ENCODE assay signal across 21 mouse cellular contexts in genomic region chr19:11415581-11415980, GRCm38 (mm10). TPM values are rescaled to one million over a fixed set of nuclear protein-coding genes. Genes with fewer than 3 reads are reported as not detected.
A peak's percentile ranks its signal among the peaks of the same experiment; 100 is the strongest.
DNase-seq lines count a peak whose midpoint lies in the region; ATAC-seq and TF ChIP-seq lines count a peak whose summit lies in the region.
"Had no signal": no experiment of that assay in that cellular context is flagged by ENCODE, and none has a peak within 500 bp of the region (broad histone marks: within the 10 kb centered on the region; RNA-seq: fewer than 3 reads in every experiment).

No protein-coding gene starts in this region.

- ATAC-seq in lung, embryonic 14.5 days (ENCODE audit: insufficient read depth) = no peak
- peak; percentile 47 for ATAC-seq in lung, postnatal 0 days
- ATAC-seq in intestine, embryonic 15.5 days = no peak
- ATAC-seq: forebrain, embryonic 13.5 days; forebrain, embryonic 15.5 days had no signal

- 46% methylated on average over 3 of the region's 3 CpGs for WGBS in lung, embryonic 14.5 days
- 54% methylated on average over 3 of the region's 3 CpGs for WGBS in lung, adult 2 months
- 38% methylated on average over 3 of the region's 3 CpGs for WGBS in lung, postnatal 0 days
- 56% methylated on average over 3 of the region's 3 CpGs for WGBS in intestine, embryonic 15.5 days

- no peaks in the 10 kb centered on the region for H3K4me1 ChIP-seq in lung, embryonic 14.5 days (ENCODE audit: insufficient read depth)
- H3K4me1 ChIP-seq in lung, adult 2 months (ENCODE audit: control insufficient read depth, insufficient read depth, low read length) = no peaks in the 10 kb centered on the region; the same call in 1 of the 2 replicates
- no peaks in the 10 kb centered on the region for H3K4me1 ChIP-seq in lung, postnatal 0 days (ENCODE audit: insufficient read depth, low read depth, low read length)
- no peaks in the 10 kb centered on the region for H3K4me1 ChIP-seq in intestine, embryonic 15.5 days (replicated peaks)
- H3K4me1 ChIP-seq: embryonic facial prominence, embryonic 10.5 days; embryonic facial prominence, embryonic 12.5 days; forebrain, embryonic 13.5 days; forebrain, embryonic 15.5 days had no signal

- H3K4me2 ChIP-seq in lung, embryonic 14.5 days = no peak overlapping the region
- H3K4me2 ChIP-seq in lung, postnatal 0 days (replicated peaks; ENCODE audit: low read depth, low read length) = no peak overlapping the region
- no peak overlapping the region for H3K4me2 ChIP-seq in intestine, embryonic 15.5 days (replicated peaks)
- H3K4me2 ChIP-seq: embryonic facial prominence, embryonic 12.5 days; forebrain, embryonic 13.5 days; forebrain, embryonic 15.5 days had no signal

- TF ChIP-seq POLR2A in lung, adult 2 months (IDR thresholded peaks at IDR 0.05; ENCODE audit: borderline replicate concordance, extremely low read depth, low read depth, low read length) = no peak

- 0 out of 2 replicates have a peak, but pooled peaks have one; percentile 15 for TF ChIP-seq EP300 in lung, postnatal 0 days (IDR thresholded peaks at IDR 0.05)

- no peak for TF ChIP-seq CTCF in lung, embryonic 14.5 days (IDR thresholded peaks at IDR 0.05; ENCODE audit: low read depth)
- TF ChIP-seq CTCF in lung, adult 2 months (IDR thresholded peaks at IDR 0.05; ENCODE audit: insufficient read depth, low read length) = no peak
- TF ChIP-seq CTCF in lung, postnatal 0 days (IDR thresholded peaks at IDR 0.05) = no peak

- H3K9ac ChIP-seq in lung, embryonic 14.5 days = no peak overlapping the region
- no peak overlapping the region for H3K9ac ChIP-seq in lung, postnatal 0 days (replicated peaks; ENCODE audit: low read depth)
- no peak overlapping the region for H3K9ac ChIP-seq in intestine, embryonic 15.5 days
- H3K9ac ChIP-seq: embryonic facial prominence, embryonic 12.5 days; forebrain, embryonic 13.5 days; forebrain, embryonic 15.5 days had no signal

- H3K9me3 ChIP-seq in lung, embryonic 14.5 days (ENCODE audit: low read depth, low read length) = no peaks in the 10 kb centered on the region
- no peaks in the 10 kb centered on the region for H3K9me3 ChIP-seq in lung, postnatal 0 days (ENCODE audit: low read length)
- no peaks in the 10 kb centered on the region for H3K9me3 ChIP-seq in intestine, embryonic 15.5 days
- H3K9me3 ChIP-seq: embryonic facial prominence, embryonic 10.5 days; embryonic facial prominence, embryonic 12.5 days; forebrain, embryonic 13.5 days; forebrain, embryonic 15.5 days had no signal

- no peaks in the 10 kb centered on the region for H3K36me3 ChIP-seq in lung, embryonic 14.5 days (ENCODE audit: insufficient read depth)
- no peaks in the 10 kb centered on the region for H3K36me3 ChIP-seq in lung, postnatal 0 days (ENCODE audit: insufficient read depth, low read length)
- no peaks in the 10 kb centered on the region for H3K36me3 ChIP-seq in intestine, embryonic 15.5 days
- H3K36me3 ChIP-seq: embryonic facial prominence, embryonic 10.5 days; embryonic facial prominence, embryonic 12.5 days; forebrain, embryonic 15.5 days had no signal

- no peak overlapping the region for H3K4me3 ChIP-seq in lung, embryonic 14.5 days (ENCODE audit: low read depth, low read length)
- H3K4me3 ChIP-seq in lung, adult 2 months (replicated peaks; ENCODE audit: extremely low read depth, low read depth, low read length) = no peak overlapping the region
- no peak overlapping the region for H3K4me3 ChIP-seq in lung, postnatal 0 days (ENCODE audit: low read depth, low read length)
- no peak overlapping the region for H3K4me3 ChIP-seq in intestine, embryonic 15.5 days (replicated peaks)
- H3K4me3 ChIP-seq: embryonic facial prominence, embryonic 10.5 days; embryonic facial prominence, embryonic 12.5 days; forebrain, embryonic 13.5 days; forebrain, embryonic 15.5 days had no signal

- no peaks in the 10 kb centered on the region for H3K27me3 ChIP-seq in lung, embryonic 14.5 days (ENCODE audit: insufficient read depth, low read length)
- H3K27me3 ChIP-seq in lung, postnatal 0 days (replicated peaks; ENCODE audit: insufficient read depth, low read length) = no peaks in the 10 kb centered on the region
- H3K27me3 ChIP-seq in intestine, embryonic 15.5 days (replicated peaks) = no peaks in the 10 kb centered on the region
- H3K27me3 ChIP-seq: embryonic facial prominence, embryonic 12.5 days; forebrain, embryonic 13.5 days; forebrain, embryonic 15.5 days had no signal

- peak; percentile 5 for DNase-seq in lung, embryonic 14.5 days
- no peak for DNase-seq in lung, adult 2 months
- peak; percentile 62 for DNase-seq in lung, postnatal 0 days (ENCODE audit: low spot score)
- no peak for DNase-seq in lung, postnatal 14 days
- peak; percentile 53 for DNase-seq in lung, postnatal 36 days
- DNase-seq: adrenal gland, adult 2 months; adrenal gland, postnatal 10 days; adrenal gland, postnatal 25 days; cerebellum, adult 11-12 months; cerebellum, adult 2 months; cerebellum, adult 9-10 months; cerebellum, postnatal 10 days; cerebellum, postnatal 25 days had no signal

- no peak overlapping the region for H3K27ac ChIP-seq in lung, embryonic 14.5 days (ENCODE audit: low read depth)
- H3K27ac ChIP-seq in lung, postnatal 0 days (ENCODE audit: low read length) = no peak overlapping the region
- H3K27ac ChIP-seq in intestine, embryonic 15.5 days = no peak overlapping the region
- H3K27ac ChIP-seq: embryonic facial prominence, embryonic 10.5 days; embryonic facial prominence, embryonic 12.5 days; forebrain, embryonic 13.5 days; forebrain, embryonic 15.5 days had no signal

RNA-seq across cellular contexts. Expression of gene Ms4a4c, which starts 11.0 kb away (rescaled TPM):
- polyA plus RNA-seq in lung, embryonic 14.5 days (2014; fragmentation: Nextera tagmentation; extraction: Ambion mirVana) = 0.63 and 1.5 TPM in 2 replicates
- polyA plus RNA-seq in lung, adult 2 months (2012; rRNA removed) = 0.62 and 2.9 TPM in 2 replicates
- 1.1 and 1.2 TPM in 2 replicates for polyA plus RNA-seq in lung, postnatal 0 days (2015; fragmentation: Nextera tagmentation; extraction: Ambion mirVana)
- polyA plus RNA-seq in intestine, embryonic 15.5 days (2015; fragmentation: Nextera tagmentation; extraction: Ambion mirVana) = 1.6 and 2.4 TPM in 2 replicates
- polyA plus RNA-seq: C2C12; embryonic facial prominence, embryonic 10.5 days; forebrain, embryonic 11.5 days; forebrain, embryonic 13.5 days had no signal

RNA-seq across cellular contexts. Expression of gene Ms4a4b, which starts 27.8 kb away (rescaled TPM):
- polyA plus RNA-seq in lung, embryonic 14.5 days (2014; fragmentation: Nextera tagmentation; extraction: Ambion mirVana) = 0.18 TPM in 1 of 2 replicates, not detected in the other
- polyA plus RNA-seq in lung, adult 2 months (2012; rRNA removed) = 4.3 and 8.7 TPM in 2 replicates
- polyA plus RNA-seq in lung, postnatal 0 days (2015; fragmentation: Nextera tagmentation; extraction: Ambion mirVana) = 1.7 and 2.4 TPM in 2 replicates
- polyA plus RNA-seq in intestine, embryonic 15.5 days (2015; fragmentation: Nextera tagmentation; extraction: Ambion mirVana) = 0.46 and 0.53 TPM in 2 replicates
- polyA plus RNA-seq: brain, embryonic 14.5 days; C2C12; embryonic facial prominence, embryonic 10.5 days; embryonic facial prominence, embryonic 12.5 days; forebrain, embryonic 11.5 days; forebrain, embryonic 13.5 days; forebrain, embryonic 15.5 days had no signal

RNA-seq across cellular contexts. Expression of gene Ms4a4a, which starts 40.3 kb away (rescaled TPM):
- polyA plus RNA-seq in lung, embryonic 14.5 days (2014; fragmentation: Nextera tagmentation; extraction: Ambion mirVana) = 3.5 and 5.1 TPM in 2 replicates
- polyA plus RNA-seq in lung, adult 2 months (2012; rRNA removed) = 0.44 and 0.99 TPM in 2 replicates
- 5.6 and 6.6 TPM in 2 replicates for polyA plus RNA-seq in lung, postnatal 0 days (2015; fragmentation: Nextera tagmentation; extraction: Ambion mirVana)
- 7.8 and 8.0 TPM in 2 replicates for polyA plus RNA-seq in intestine, embryonic 15.5 days (2015; fragmentation: Nextera tagmentation; extraction: Ambion mirVana)
- polyA plus RNA-seq: C2C12 had no signal

RNA-seq across cellular contexts. Expression of gene Ms4a6c, which starts 53.6 kb away (rescaled TPM):
- polyA plus RNA-seq in lung, embryonic 14.5 days (2014; fragmentation: Nextera tagmentation; extraction: Ambion mirVana) = 6.3 and 7.1 TPM in 2 replicates
- 3.6 and 7.1 TPM in 2 replicates for polyA plus RNA-seq in lung, adult 2 months (2012; rRNA removed)
- 10.8 and 12.6 TPM in 2 replicates for polyA plus RNA-seq in lung, postnatal 0 days (2015; fragmentation: Nextera tagmentation; extraction: Ambion mirVana)
- polyA plus RNA-seq in intestine, embryonic 15.5 days (2015; fragmentation: Nextera tagmentation; extraction: Ambion mirVana) = 10.4 and 10.6 TPM in 2 replicates
- polyA plus RNA-seq: C2C12 had no signal

Comparison
In these comparisons a context has a peak if more than half of its experiments do, and no peak if none do; other contexts are left out.
1. DNase-seq: peak in lung, embryonic 14.5 days (single experiment), lung, postnatal 0 days (single experiment) and lung, postnatal 36 days (single experiment); none in lung, adult 2 months (single experiment) and lung, postnatal 14 days (single experiment).